Mouse (Mus musculus): ENCODE measurements at regions not wholly inside any gene's neighbourhood (a gene's known extent, or its start where the extent isn't known, plus 50 kb on each side); places are given as distances from the start of the nearest gene placed in this dataset.

DNA sequence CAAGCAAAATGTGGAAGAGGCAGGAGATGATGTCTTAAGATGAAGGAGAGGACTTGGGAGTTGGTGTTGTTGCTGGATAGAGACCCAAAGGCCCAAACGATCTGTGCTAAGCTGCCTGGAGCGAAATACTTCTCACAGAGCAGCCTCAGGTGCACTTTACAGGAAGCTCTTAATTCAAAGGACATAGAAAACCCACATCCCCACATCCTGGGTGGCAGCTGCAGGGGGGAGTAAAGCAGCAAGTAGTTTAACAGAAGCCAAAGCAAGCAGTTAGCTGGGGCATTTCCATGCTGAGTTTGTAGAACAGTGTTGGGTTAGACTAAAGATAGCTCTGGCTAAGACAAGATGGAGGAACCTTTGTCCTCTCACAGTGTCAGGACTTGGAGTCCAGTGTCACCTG is 268.5 kb upstream of the Gadl1 start:
- Histone ChIP-seq H3K27ac (replicated peaks; ENCODE audit: low read depth, low read length) (no peak overlapping the region), H3K9ac (replicated peaks; ENCODE audit: low read length) (no peak overlapping the region), H3K4me1 (ENCODE audit: control insufficient read depth, insufficient read depth, low read length) (no peaks in the 10 kb centered on the region), H3K36me3 (ENCODE audit: control insufficient read depth, insufficient read depth, low read length) (no peaks in the 10 kb centered on the region), H3K27me3 (ENCODE audit: control insufficient read depth, insufficient read depth, low read length) (no peaks in the 10 kb centered on the region), H3K4me3 (replicated peaks; ENCODE audit: low read depth, low read length) (no peak overlapping the region), H3K9me3 (ENCODE audit: control insufficient read depth, low read length) (no peaks in the 10 kb centered on the region), H3K4me2 (ENCODE audit: low read length) (no peak overlapping the region)
- DNase-seq (no peak), ATAC-seq (ENCODE audit: low FRiP score, low TSS enrichment) (no peak)
- WGBS, result 89% methylated on average over 2 of the region's 2 CpGs

DNA sequence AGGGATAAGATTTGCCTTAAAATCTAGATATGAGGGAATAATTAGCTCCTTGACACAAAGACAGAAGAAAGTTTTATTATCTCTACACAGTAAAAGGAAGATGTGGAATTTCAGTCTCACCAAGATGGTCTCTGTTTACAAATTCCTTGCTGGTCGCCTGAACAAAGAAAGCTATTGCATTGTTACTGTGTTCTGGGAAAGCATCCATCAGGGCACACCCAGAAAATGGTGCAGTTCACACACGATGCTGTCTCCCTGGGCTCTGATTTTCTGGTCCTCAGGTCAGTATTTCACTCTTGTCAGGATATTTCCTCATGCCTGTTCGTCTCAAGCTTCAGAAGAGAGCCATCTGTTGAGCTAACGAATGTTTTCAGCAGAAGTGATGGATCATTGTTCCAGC is 267.2 kb upstream of the Gadl1 start:
- Histone ChIP-seq H3K4me3 (replicated peaks; ENCODE audit: low read depth, low read length) (no peak overlapping the region), H3K4me2 (ENCODE audit: low read length) (no peak overlapping the region), H3K9me3 (ENCODE audit: control insufficient read depth, low read length) (no peaks in the 10 kb centered on the region), H3K36me3 (ENCODE audit: control insufficient read depth, insufficient read depth, low read length) (no peaks in the 10 kb centered on the region), H3K27ac (replicated peaks; ENCODE audit: low read depth, low read length) (no peak overlapping the region), H3K9ac (replicated peaks; ENCODE audit: low read length) (no peak overlapping the region), H3K27me3 (ENCODE audit: control insufficient read depth, insufficient read depth, low read length) (no peaks in the 10 kb centered on the region), H3K4me1 (ENCODE audit: control insufficient read depth, insufficient read depth, low read length) (no peaks in the 10 kb centered on the region)
- no peak for DNase-seq
- 59% methylated on average over 4 of the region's 4 CpGs for WGBS
- ATAC-seq (ENCODE audit: low FRiP score, low TSS enrichment), result no peak

DNA sequence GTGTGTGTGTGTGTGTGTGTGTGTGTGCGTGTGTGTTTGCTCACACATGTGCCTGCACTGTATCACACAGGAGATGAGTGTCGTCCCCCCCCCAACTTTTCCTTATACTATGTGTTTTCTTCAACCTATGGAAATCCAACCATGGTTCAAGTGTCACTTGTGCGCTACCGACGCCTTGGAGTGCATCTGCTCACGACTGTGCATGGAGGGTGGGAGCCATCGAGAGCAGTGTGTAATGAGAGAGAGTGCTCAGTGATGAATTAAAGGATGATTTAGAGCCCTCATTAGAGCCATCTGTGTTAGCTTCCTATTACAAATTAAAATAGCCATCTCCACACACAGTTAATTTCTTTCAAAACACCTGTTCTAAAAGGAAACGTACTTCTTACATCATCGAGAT is 264.3 kb upstream of the Gadl1 start:
- H3K4me2 ChIP-seq (ENCODE audit: low read length), result no peak overlapping the region
- DNase-seq (no peak), ATAC-seq (ENCODE audit: low FRiP score, low TSS enrichment) (no peak)
- H3K27me3 ChIP-seq (ENCODE audit: control insufficient read depth, insufficient read depth, low read length), result no peaks in the 10 kb centered on the region
- no peaks in the 10 kb centered on the region for H3K4me1 ChIP-seq (ENCODE audit: control insufficient read depth, insufficient read depth, low read length)
- no peak overlapping the region for H3K27ac ChIP-seq (replicated peaks; ENCODE audit: low read depth, low read length)
- 92% methylated on average over 9 of the region's 9 CpGs for WGBS
- no peaks in the 10 kb centered on the region for H3K36me3 ChIP-seq (ENCODE audit: control insufficient read depth, insufficient read depth, low read length)
- H3K4me3 ChIP-seq (replicated peaks; ENCODE audit: low read depth, low read length), result no peak overlapping the region
- no peak overlapping the region for H3K9ac ChIP-seq (replicated peaks; ENCODE audit: low read length)
- H3K9me3 ChIP-seq (ENCODE audit: control insufficient read depth, low read length), result no peaks in the 10 kb centered on the region

DNA sequence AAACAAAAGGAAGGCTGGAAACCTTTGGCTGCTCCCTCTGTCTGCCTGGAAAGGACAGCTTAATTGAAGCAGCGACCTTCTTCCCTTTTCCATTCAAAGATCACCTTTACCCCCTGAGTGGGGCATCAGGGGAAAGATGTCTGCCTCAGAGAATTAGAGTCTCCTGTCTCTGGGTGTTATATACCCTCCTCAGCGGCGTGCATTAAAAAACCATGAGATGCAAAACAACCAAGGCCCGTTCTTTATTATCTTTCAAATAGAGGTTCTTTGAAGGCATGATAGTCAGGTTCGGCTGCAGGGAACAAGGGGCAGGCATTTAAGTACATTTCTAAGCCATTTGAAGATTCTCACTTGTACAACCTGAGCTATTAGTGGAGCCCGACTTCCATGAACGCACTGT is 263.0 kb upstream of the Gadl1 start:
- Histone ChIP-seq H3K4me1 (ENCODE audit: control insufficient read depth, insufficient read depth, low read length) (no peaks in the 10 kb centered on the region), H3K9ac (replicated peaks; ENCODE audit: low read length) (no peak overlapping the region), H3K4me3 (replicated peaks; ENCODE audit: low read depth, low read length) (no peak overlapping the region), H3K27ac (replicated peaks; ENCODE audit: low read depth, low read length) (no peak overlapping the region), H3K4me2 (ENCODE audit: low read length) (no peak overlapping the region), H3K9me3 (ENCODE audit: control insufficient read depth, low read length) (no peaks in the 10 kb centered on the region), H3K36me3 (ENCODE audit: control insufficient read depth, insufficient read depth, low read length) (no peaks in the 10 kb centered on the region), H3K27me3 (ENCODE audit: control insufficient read depth, insufficient read depth, low read length) (no peaks in the 10 kb centered on the region)
- 31% methylated on average over 7 of the region's 7 CpGs for WGBS
- ATAC-seq (ENCODE audit: low FRiP score, low TSS enrichment) (no peak), DNase-seq (peak; percentile 37)

DNA sequence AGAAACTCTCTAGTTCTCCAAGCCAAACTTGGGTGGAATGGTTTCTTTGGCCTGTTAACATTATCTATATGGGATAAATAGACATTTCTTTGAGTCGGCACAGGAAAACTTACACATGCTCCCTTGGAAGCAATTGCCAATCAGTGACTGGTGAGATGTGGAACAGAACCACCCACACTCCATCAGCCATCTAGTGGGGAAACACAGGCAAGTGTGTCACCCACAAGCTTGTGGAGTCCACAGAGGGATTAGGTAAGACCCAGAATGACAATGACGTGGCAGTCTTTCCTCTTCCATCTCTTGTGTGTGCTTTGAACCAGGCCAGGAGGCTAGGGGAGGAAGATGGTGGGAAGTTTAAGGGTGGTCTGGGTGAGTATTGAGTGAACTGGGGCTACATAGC is 257.5 kb upstream of the Gadl1 start:
- no peak overlapping the region for H3K4me3 ChIP-seq (replicated peaks; ENCODE audit: low read depth, low read length)
- no peaks in the 10 kb centered on the region for H3K27me3 ChIP-seq (ENCODE audit: control insufficient read depth, insufficient read depth, low read length)
- no peaks in the 10 kb centered on the region for H3K36me3 ChIP-seq (ENCODE audit: control insufficient read depth, insufficient read depth, low read length)
- no peak overlapping the region for H3K4me2 ChIP-seq (ENCODE audit: low read length)
- H3K9me3 ChIP-seq (ENCODE audit: control insufficient read depth, low read length), result no peaks in the 10 kb centered on the region
- ATAC-seq (ENCODE audit: low FRiP score, low TSS enrichment) (no peak), DNase-seq (no peak)
- no peaks in the 10 kb centered on the region for H3K4me1 ChIP-seq (ENCODE audit: control insufficient read depth, insufficient read depth, low read length)
- WGBS, result 97% methylated on average over 2 of the region's 2 CpGs
- no peak overlapping the region for H3K9ac ChIP-seq (replicated peaks; ENCODE audit: low read length)
- no peak overlapping the region for H3K27ac ChIP-seq (replicated peaks; ENCODE audit: low read depth, low read length)

DNA sequence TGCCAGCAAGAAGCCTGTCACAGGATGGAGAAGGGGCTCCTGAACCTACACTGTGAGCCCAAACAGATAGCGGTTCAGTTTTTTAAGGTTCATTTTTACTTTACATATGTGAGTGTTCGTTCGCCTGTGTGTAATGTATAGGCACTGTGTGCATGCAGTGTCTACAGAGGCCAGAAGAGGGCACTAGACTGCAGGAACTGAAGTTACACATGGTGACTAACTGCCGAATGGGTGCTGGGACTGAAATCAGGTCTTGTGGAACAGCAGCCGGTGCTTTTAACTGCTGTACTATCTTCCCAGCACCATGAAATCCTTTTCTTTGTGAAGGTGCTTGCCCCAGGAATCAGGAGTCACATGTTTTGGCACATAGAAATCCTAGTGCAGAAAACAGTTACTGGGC is 256.1 kb upstream of the Gadl1 start:
- Histone ChIP-seq H3K36me3 (ENCODE audit: control insufficient read depth, insufficient read depth, low read length) (no peaks in the 10 kb centered on the region), H3K9ac (replicated peaks; ENCODE audit: low read length) (no peak overlapping the region), H3K4me2 (ENCODE audit: low read length) (no peak overlapping the region), H3K27ac (replicated peaks; ENCODE audit: low read depth, low read length) (no peak overlapping the region), H3K4me1 (ENCODE audit: control insufficient read depth, insufficient read depth, low read length) (no peaks in the 10 kb centered on the region), H3K27me3 (ENCODE audit: control insufficient read depth, insufficient read depth, low read length) (no peaks in the 10 kb centered on the region), H3K4me3 (replicated peaks; ENCODE audit: low read depth, low read length) (no peak overlapping the region), H3K9me3 (ENCODE audit: control insufficient read depth, low read length) (no peaks in the 10 kb centered on the region)
- ATAC-seq (ENCODE audit: low FRiP score, low TSS enrichment) (no peak), DNase-seq (no peak)
- WGBS, result 96% methylated on average over 5 of the region's 5 CpGs

DNA sequence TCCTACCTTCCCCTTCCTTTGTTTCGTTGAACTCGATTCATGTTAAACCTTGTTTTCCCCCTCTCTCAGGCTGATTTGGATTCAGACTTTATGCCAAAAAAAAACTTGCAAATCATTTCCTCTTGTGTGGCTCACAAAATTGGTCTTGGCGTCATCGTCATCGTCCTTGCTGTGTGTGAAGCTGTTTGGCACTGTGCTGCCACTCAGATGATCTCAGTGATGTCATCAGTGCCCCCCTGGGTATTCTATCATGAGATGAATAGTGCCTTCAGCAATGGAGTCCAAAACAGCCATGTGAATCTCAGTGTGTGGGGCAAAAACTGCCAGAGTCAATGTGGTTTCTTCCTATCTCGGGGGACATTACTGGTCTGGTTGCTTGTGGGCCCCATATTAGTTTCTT is 254.3 kb upstream of the Gadl1 start:
- WGBS, result 95% methylated on average over 6 of the region's 6 CpGs
- ATAC-seq (ENCODE audit: low FRiP score, low TSS enrichment) (no peak), DNase-seq (no peak)
- Histone ChIP-seq H3K9me3 (ENCODE audit: control insufficient read depth, low read length) (no peaks in the 10 kb centered on the region), H3K4me2 (ENCODE audit: low read length) (no peak overlapping the region), H3K27ac (replicated peaks; ENCODE audit: low read depth, low read length) (no peak overlapping the region), H3K4me3 (replicated peaks; ENCODE audit: low read depth, low read length) (no peak overlapping the region), H3K36me3 (ENCODE audit: control insufficient read depth, insufficient read depth, low read length) (no peaks in the 10 kb centered on the region), H3K27me3 (ENCODE audit: control insufficient read depth, insufficient read depth, low read length) (no peaks in the 10 kb centered on the region), H3K9ac (replicated peaks; ENCODE audit: low read length) (no peak overlapping the region), H3K4me1 (ENCODE audit: control insufficient read depth, insufficient read depth, low read length) (no peaks in the 10 kb centered on the region)

DNA sequence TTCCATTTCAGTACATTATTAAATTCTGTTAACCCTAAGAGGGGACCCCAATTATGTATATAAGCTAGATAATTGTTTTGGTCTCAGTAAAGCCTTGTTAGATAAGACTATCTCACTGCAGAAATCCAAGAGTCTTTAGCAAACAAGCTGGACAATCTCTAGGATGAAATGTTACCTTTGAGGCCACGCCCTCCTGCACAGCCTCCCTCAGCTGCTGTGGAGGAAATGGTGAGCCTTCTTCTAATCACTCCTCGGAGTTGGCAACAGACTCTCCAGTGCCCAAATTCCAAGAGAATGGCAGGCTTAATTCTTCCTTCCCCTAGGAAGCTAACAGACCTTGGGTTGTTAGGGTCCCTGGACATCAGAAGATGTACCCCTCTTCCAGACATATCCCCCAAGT is 252.7 kb upstream of the Gadl1 start:
- H3K4me1 ChIP-seq (ENCODE audit: control insufficient read depth, insufficient read depth, low read length), result no peaks in the 10 kb centered on the region
- WGBS, result 73% methylated on average over 2 of the region's 2 CpGs
- no peak for DNase-seq

DNA sequence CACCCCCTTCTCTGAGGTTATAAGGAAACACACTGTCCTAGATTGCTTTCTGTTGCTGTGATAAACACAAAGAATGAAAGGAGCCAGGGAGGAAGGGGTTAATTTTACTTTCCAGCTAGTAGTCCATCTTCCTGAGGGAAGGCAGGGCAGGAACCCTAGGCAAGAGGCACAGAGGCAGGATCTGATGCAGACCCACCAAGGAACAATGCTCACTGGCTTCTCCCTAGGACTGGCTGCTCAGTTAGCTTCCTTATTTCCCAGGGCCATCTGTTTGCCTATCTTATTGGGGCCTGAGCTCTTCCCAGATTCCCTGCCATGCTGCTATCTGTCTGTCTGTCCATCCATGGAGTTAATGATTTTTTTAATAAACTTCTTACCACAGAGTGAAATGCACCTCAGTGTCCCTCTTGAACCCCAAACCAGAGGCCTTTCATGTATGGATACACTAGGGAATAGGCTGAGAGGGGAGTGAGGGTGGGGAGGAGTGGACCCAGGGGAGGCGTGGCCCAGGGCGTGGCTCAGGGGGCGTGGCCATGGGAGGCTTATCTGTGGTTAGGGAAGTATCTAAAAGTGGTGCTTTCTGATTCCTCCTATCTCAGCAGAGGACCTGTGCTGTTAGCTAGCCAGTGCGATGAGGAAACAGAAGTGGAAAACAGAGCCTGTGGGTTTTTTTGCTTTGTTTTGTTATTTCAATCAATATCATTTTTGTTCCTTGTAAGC is 252.1 kb upstream of the Gadl1 start:
- H3K36me3 ChIP-seq (ENCODE audit: control insufficient read depth, insufficient read depth, low read length), result no peaks in the 10 kb centered on the region
- H3K9ac ChIP-seq (replicated peaks; ENCODE audit: low read length), result no peak overlapping the region
- no peak overlapping the region for H3K4me3 ChIP-seq (replicated peaks; ENCODE audit: low read depth, low read length)
- no peaks in the 10 kb centered on the region for H3K9me3 ChIP-seq (ENCODE audit: control insufficient read depth, low read length)
- WGBS, result 66% methylated on average over 4 of the region's 4 CpGs
- no peak overlapping the region for H3K4me2 ChIP-seq (ENCODE audit: low read length)
- no peaks in the 10 kb centered on the region for H3K4me1 ChIP-seq (ENCODE audit: control insufficient read depth, insufficient read depth, low read length)
- ATAC-seq (ENCODE audit: low FRiP score, low TSS enrichment), result no peak
- DNase-seq, result no peak
- no peak overlapping the region for H3K27ac ChIP-seq (replicated peaks; ENCODE audit: low read depth, low read length)
- no peaks in the 10 kb centered on the region for H3K27me3 ChIP-seq (ENCODE audit: control insufficient read depth, insufficient read depth, low read length)

More for the DNA sequence above, 252.7 kb upstream of the Gadl1 start:
- H3K27ac ChIP-seq (replicated peaks; ENCODE audit: low read depth, low read length), result no peak overlapping the region
- no peaks in the 10 kb centered on the region for H3K9me3 ChIP-seq (ENCODE audit: control insufficient read depth, low read length)
- no peak overlapping the region for H3K4me2 ChIP-seq (ENCODE audit: low read length)
- no peak overlapping the region for H3K4me3 ChIP-seq (replicated peaks; ENCODE audit: low read depth, low read length)
- no peaks in the 10 kb centered on the region for H3K27me3 ChIP-seq (ENCODE audit: control insufficient read depth, insufficient read depth, low read length)
- H3K36me3 ChIP-seq (ENCODE audit: control insufficient read depth, insufficient read depth, low read length), result no peaks in the 10 kb centered on the region
- H3K9ac ChIP-seq (replicated peaks; ENCODE audit: low read length), result no peak overlapping the region
- no peak for ATAC-seq (ENCODE audit: low FRiP score, low TSS enrichment)

Data from midbrain, embryonic 14.5 days (tissue).